Mouse (Mus musculus): ENCODE results near the gene Gabrb2.

GRCm38 (mm10) chr11:42654189-42654588, 234.6 kb downstream of the Gabrb2 start:
- no peak for TF ChIP-seq POLR2A (IDR thresholded peaks at IDR 0.05; ENCODE audit: insufficient read depth, low read depth, low read length)
- no peak for TF ChIP-seq CTCF (IDR thresholded peaks at IDR 0.05)

Measured in heart, adult 2 months (tissue).